Mouse (Mus musculus) embryonic facial prominence, embryonic 11.5 days (tissue): ENCODE measurements around the gene Prelp. TPM values are rescaled to one million over a fixed set of nuclear protein-coding genes. Genes with fewer than 3 reads are reported as not detected.
"Not testable (repeated sequence)": the region's sequence is repeated elsewhere in the genome, so short reads cannot be mapped to it uniquely, and the experiment has no call there.

Experiments used
- ATAC-seq: fragments of 200-750 bp; cut with Nextera tagmentation; replicated peaks from 2 replicates; pipeline ENCODE4 v1.8.0; 2017; ENCODE audit warnings: low read depth; ENCODE audit not compliant: insufficient number of reproducible peaks, low FRiP score, low TSS enrichment
- DNase-seq: peaks from one replicate; pipeline ENCODE4 v3.0.0-alpha.2; 2015; ENCODE audit warnings: low spot score
- H3K27ac ChIP-seq: fragments of 300-500 bp; sonication (generic); replicated peaks from 2 replicates; pipeline ENCODE4 v1.5.1; 2014; ENCODE audit warnings: mild to moderate bottlenecking, low read depth, low read length, control low read depth
- H3K27me3 ChIP-seq: fragments of 300-500 bp; sonication (generic); 2 replicates; pipeline ENCODE4 v1.6.1; 2014; ENCODE audit warnings: mild to moderate bottlenecking, low read length, moderate library complexity, mixed read lengths; ENCODE audit not compliant: control insufficient read depth, insufficient read depth
- H3K36me3 ChIP-seq: fragments of 300-500 bp; sonication (generic); replicated peaks from 2 replicates; pipeline ENCODE4 v1.6.1; 2014; ENCODE audit warnings: low read depth, mild to moderate bottlenecking, low read length, moderate library complexity, mixed read lengths; ENCODE audit not compliant: control insufficient read depth, insufficient read depth
- H3K4me1 ChIP-seq: fragments of 300-500 bp; sonication (generic); 2 replicates; pipeline ENCODE4 v1.6.1; 2014; ENCODE audit warnings: low read length, mixed read lengths; ENCODE audit not compliant: control insufficient read depth, insufficient read depth
- H3K4me2 ChIP-seq: fragments of 300-500 bp; sonication (generic); 2 replicates; pipeline ENCODE4 v1.6.1; 2014; ENCODE audit warnings: low read depth, mild to moderate bottlenecking, control low read depth, low read length, moderate library complexity
- H3K4me3 ChIP-seq: fragments of 300-500 bp; sonication (generic); 2 replicates; pipeline ENCODE4 v1.5.1; 2014; ENCODE audit warnings: low read depth, low read length, control low read depth
- H3K9ac ChIP-seq: fragments of 300-500 bp; sonication (generic); replicated peaks from 2 replicates; pipeline ENCODE4 v1.6.1; 2014; ENCODE audit warnings: mild to moderate bottlenecking, control low read depth, low read length
- H3K9me3 ChIP-seq: fragments of 300-500 bp; sonication (generic); replicated peaks from 2 replicates; pipeline ENCODE4 v1.6.1; 2016; ENCODE audit warnings: mild to moderate bottlenecking, low read length, inconsistent platforms, mixed read lengths; ENCODE audit not compliant: control insufficient read depth
- WGBS: fragments of 180-500 bp; shearing (Covaris S2); extraction: QIAGEN DNeasy Blood & Tissue Kit; methylation state at CpG from one replicate; pipeline ENCODE4 v1.1.7; 2014; 5-methylcytosine and 5-hydroxymethylcytosine counted together
- polyA plus RNA-seq: library from polyadenylated mRNA; unstranded; fragments of >200 nt; fragmentation: Nextera tagmentation; extraction: Ambion mirVana; gene quantifications from 2 replicates; pipeline ENCODE4 v1.2.1, GENCODE M21; 2014

The Prelp gene
- polyA plus RNA-seq, result 1.1 and 1.2 TPM in 2 replicates

DNA sequence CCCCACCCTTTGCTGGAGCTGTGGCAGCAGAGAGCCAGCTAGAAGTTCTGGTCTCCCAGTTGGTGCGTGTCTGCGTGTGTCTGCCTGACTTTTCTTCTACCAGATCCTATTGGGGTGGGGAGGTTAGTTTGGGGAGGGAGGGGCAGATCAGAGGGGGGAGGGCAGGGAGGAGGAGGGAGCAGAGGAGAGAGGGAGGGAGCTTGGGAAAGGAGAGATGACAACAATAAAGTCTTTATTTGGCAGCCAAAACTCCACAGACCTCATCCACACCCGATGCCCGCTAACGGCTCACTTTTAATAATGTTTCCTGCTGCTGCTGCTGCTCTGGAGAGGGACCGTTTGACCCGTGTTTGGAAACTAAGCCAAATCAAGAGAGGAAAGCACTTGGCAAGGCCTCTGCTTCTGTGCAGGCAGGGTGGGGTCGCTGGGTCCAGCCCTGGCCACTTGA is at the start of gene Prelp:
Gene Prelp (minus strand): TSS at position 111 of the 448 bp plus-strand sequence.
- no peak for DNase-seq
- peaks cover 4% of the 10 kb centered on the region for H3K4me1 ChIP-seq

DNA sequence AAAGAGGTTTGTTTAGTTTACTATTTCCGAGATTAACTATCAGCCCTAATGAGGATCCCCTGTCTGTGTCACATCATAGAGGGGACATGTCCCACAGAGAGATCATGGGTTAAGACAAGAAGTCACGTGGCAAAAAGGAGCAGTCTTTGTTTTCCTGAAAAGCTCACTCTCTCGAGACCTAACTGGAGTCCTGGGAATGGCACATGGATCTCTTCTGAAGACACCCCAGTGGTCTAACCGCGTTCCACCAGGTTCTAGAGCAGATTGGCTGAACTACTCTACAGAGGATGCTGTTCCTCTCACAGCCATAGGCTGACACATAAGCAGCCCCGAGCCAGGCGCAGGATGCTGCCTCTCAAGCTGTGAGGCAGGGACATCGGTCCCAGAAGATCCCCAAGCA is 48.2 kb upstream of the Prelp start:
- Histone ChIP-seq H3K27ac (no peak overlapping the region), H3K36me3 (no peaks in the 10 kb centered on the region), H3K4me3 (no peak overlapping the region), H3K4me1 (no peaks in the 10 kb centered on the region), H3K4me2 (no peak overlapping the region), H3K9me3 (no peaks in the 10 kb centered on the region), H3K9ac (no peak overlapping the region), H3K27me3 (no peaks in the 10 kb centered on the region)
- ATAC-seq, result no peak
- no peak for DNase-seq
- 88% methylated on average over 8 of the region's 8 CpGs for WGBS

More for the DNA sequence above, at the start of gene Prelp:
- ATAC-seq, result no peak
- Histone ChIP-seq H3K4me3 (no peak within 1 kb of the TSS), H3K27ac (no peak within 1 kb of the TSS), H3K9me3 (no peaks in the 10 kb centered on the region), H3K27me3 (no peaks in the 10 kb centered on the region), H3K9ac (no peak within 1 kb of the TSS), H3K36me3 (no peaks in the 10 kb centered on the region), H3K4me2 (no peak within 1 kb of the TSS)
- WGBS, result 11% methylated on average over 8 of the region's 8 CpGs

DNA sequence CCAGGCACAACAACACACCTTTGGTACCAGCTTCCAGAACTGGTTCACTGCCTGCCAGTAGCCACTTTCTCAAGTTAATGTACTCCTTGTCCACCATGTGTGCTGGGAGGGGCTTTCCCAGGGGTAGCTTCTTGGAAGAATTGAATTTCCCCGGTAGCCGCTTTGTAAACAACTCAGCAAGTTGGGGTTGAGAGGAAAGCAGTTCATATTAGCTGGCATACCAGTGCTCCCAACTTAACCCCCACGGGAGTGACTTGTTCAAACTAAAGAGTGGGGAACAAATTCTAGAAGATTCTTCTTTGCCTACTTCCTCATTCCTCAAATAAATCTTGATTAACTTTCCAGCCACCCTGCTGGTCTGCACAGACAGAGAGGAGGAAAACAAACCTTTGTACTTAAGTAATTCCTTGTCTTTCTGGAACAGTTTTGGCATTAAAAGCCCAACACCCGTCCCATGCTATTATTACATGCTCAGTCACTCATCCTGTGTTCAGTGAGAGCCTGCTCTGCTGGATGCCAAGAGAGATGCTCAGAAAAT is 47.6 kb upstream of the Prelp start:
- WGBS, result 53% methylated on average over 4 of the region's 4 CpGs

DNA sequence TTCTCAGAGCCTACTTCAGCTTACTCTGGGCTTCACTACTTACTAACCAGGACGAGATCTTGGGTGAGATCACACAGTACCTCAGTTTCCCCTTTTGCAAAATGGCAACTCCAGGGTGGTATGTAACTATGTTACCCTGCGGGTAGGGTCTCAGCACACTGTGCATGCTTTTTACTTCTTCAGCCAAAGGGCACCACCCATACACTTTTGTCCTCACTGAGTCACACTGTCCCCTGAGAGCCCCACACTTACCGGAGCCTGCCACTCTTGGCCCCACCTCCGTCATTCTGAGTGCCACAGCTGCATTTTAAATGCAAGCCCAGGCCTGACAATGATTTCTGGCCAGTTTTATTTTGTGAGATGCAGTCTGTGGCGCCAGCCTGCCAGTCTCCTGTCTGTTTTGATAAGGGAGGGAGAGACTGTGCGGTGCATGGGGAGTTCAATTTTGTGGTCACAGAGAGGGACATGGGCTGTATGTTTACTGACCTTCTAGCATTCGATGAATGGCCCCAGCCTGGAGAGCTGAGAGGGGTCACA is 46.3 kb upstream of the Prelp start:
- DNase-seq (no peak), ATAC-seq (no peak)
- 76% methylated on average over 7 of the region's 7 CpGs for WGBS
- H3K36me3 ChIP-seq, result no peaks in the 10 kb centered on the region
- no peak overlapping the region for H3K9ac ChIP-seq
- H3K4me1 ChIP-seq, result no peaks in the 10 kb centered on the region
- no peak overlapping the region for H3K4me2 ChIP-seq
- H3K27me3 ChIP-seq, result no peaks in the 10 kb centered on the region
- H3K4me3 ChIP-seq, result no peak overlapping the region
- H3K27ac ChIP-seq, result no peak overlapping the region
- H3K9me3 ChIP-seq, result no peaks in the 10 kb centered on the region

More for the DNA sequence above, 47.6 kb upstream of the Prelp start:
- ATAC-seq (no peak), DNase-seq (peak; percentile 30)
- H3K27ac ChIP-seq, result no peak overlapping the region
- H3K27me3 ChIP-seq, result no peaks in the 10 kb centered on the region
- H3K4me3 ChIP-seq, result no peak overlapping the region
- H3K9ac ChIP-seq, result no peak overlapping the region
- H3K36me3 ChIP-seq, result no peaks in the 10 kb centered on the region
- H3K9me3 ChIP-seq, result no peaks in the 10 kb centered on the region
- H3K4me1 ChIP-seq, result no peaks in the 10 kb centered on the region
- H3K4me2 ChIP-seq, result no peak overlapping the region

DNA sequence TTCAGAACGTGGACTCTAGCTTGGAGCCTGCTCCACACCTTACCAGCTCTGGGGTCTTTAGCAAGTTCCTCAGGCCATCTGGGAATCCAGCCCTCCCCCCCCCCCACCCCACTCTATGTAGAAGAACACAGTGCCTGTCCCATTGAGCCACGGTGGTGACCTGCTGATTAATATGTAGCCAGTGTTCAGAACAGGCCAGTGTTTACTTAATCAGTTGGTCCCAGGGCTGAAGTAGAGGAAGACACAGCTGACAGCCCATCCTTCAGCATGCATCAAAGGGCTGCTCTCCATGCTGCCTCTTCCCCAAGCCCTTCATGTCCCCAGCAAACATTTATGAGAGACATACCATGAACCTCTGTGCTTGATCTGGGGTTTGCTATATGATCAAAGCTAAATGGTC is 44.8 kb upstream of the Prelp start:
- Histone ChIP-seq H3K27me3 (no peaks in the 10 kb centered on the region), H3K27ac (no peak overlapping the region)
- 66% methylated on average over 2 of the region's 2 CpGs for WGBS

DNA sequence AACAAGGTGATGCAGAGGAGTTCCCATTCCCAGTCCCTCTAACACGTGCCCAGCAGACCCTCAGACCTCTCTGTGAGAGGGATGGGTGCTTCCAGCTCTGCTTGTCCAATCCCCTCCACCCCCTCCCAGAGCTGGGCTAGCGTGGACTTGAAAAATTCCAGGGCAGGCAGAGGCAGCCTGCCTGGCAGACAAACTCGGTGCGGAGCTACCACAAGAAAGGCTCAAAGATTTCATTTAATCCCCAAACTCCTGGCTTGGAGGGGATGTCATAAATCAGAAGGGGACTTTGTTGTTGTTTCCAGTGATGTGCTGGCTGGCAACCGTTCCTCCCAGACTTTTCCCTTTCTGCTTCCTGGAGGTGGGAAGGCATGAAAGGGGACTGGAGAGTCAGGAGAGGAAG is 44.1 kb upstream of the Prelp start:
- H3K9ac ChIP-seq, result no peak overlapping the region
- ATAC-seq (no peak), DNase-seq (peak; percentile 19)
- H3K9me3 ChIP-seq, result no peaks in the 10 kb centered on the region
- no peak overlapping the region for H3K4me2 ChIP-seq
- no peaks in the 10 kb centered on the region for H3K36me3 ChIP-seq
- 47% methylated on average over 5 of the region's 5 CpGs for WGBS
- H3K4me3 ChIP-seq, result no peak overlapping the region
- H3K27ac ChIP-seq, result 0 out of 2 replicates have a peak overlapping the region, but pooled peaks have one; percentile 2
- no peaks in the 10 kb centered on the region for H3K4me1 ChIP-seq
- H3K27me3 ChIP-seq, result no peaks in the 10 kb centered on the region

More for the DNA sequence above, 44.8 kb upstream of the Prelp start:
- DNase-seq, result no peak
- ATAC-seq, result no peak
- no peak overlapping the region for H3K4me2 ChIP-seq
- H3K9me3 ChIP-seq, result no peaks in the 10 kb centered on the region
- H3K4me3 ChIP-seq, result no peak overlapping the region
- no peaks in the 10 kb centered on the region for H3K36me3 ChIP-seq
- H3K9ac ChIP-seq, result no peak overlapping the region
- H3K4me1 ChIP-seq, result no peaks in the 10 kb centered on the region

DNA sequence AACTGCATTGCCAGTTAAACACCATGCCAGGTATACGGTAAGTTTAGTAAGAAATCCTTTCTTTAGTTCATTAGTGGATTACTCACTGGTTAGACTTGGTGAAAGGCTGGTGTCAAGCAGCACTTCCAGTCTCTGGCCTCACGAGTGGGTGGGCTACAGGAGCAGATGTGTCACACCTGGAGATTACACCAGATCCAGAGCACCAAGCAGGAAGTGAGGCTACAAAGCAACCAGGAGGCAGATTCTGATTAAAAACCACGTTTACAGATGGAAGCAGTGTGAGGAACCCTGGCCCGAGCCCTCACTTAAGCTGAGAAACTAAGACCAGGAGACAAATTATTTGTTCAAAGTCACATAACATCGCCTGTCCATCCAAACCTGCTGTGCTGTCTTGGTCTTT is 43.5 kb upstream of the Prelp start:
- H3K36me3 ChIP-seq, result no peaks in the 10 kb centered on the region
- H3K4me2 ChIP-seq, result no peak overlapping the region
- 70% methylated on average over 5 of the region's 5 CpGs for WGBS
- no peak overlapping the region for H3K4me3 ChIP-seq
- no peak overlapping the region for H3K27ac ChIP-seq
- no peak overlapping the region for H3K9ac ChIP-seq
- ATAC-seq (no peak), DNase-seq (no peak)
- no peaks in the 10 kb centered on the region for H3K9me3 ChIP-seq
- H3K27me3 ChIP-seq, result no peaks in the 10 kb centered on the region
- H3K4me1 ChIP-seq, result no peaks in the 10 kb centered on the region

DNA sequence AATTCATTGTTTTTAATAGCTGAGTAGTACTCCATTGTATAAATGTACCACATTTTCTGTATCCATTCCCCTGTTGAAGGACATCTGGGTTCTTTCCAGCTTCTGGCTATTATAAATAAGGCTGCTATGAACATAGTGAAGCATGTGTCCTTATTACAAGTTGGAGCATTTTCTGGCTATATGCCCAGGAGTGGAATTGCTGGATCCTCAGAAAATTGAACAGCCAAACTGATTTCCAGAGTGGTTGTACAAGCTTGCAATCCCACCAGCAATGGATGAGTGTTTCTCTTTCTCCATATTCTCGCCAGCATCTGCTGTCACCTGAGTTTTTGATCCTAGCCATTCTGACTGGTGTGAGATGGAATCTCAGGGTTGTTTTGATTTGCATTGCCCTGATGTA is 42.4 kb upstream of the Prelp start:
- not testable (repeated sequence) for H3K4me3 ChIP-seq, H3K36me3 ChIP-seq, ATAC-seq, H3K9ac ChIP-seq, H3K9me3 ChIP-seq, H3K4me2 ChIP-seq, H3K27me3 ChIP-seq, DNase-seq, H3K27ac ChIP-seq, H3K4me1 ChIP-seq
- WGBS, result 89% methylated on average over 1 of the region's 1 CpGs
